Mouse (Mus musculus): ENCODE measurements around the gene Pcif1. TPM values are rescaled to one million over a fixed set of nuclear protein-coding genes. Genes with fewer than 3 reads are reported as not detected.

Gene Pcif1
- polyA plus RNA-seq, 1 experiment from 2014 or later = 53.4 TPM

DNA sequence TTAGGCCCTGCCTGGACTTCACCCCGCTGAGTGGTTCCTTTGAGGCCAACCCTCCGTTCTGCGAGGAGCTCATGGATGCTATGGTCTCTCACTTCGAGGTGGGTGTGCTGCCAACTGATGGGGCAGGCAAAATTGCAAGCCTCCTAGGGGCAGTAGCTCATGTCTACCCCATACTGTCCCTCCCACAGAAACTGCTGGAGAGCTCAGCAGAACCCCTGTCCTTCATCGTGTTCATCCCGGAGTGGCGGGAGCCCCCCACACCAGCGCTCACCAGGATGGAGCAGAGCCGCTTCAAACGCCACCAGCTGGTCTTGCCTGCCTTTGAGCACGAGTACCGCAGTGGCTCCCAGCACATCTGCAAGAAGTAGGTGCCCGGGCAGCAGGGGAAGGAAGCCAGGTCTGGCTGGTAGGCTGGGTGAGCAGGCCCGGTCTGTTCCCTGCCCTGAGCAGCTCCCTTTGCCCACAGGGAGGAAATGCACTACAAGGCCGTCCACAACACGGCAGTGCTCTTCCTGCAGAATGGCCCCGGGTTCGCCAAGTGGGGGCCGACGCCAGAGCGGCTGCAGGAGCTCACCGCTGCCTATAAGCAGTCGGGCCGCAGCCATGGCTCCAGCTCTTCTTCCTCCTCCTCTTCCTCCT is 11.4 kb downstream of the Pcif1 start:
- WGBS = 88% methylated on average over 24 of the region's 24 CpGs
- Histone ChIP-seq H3K36me3 (ENCODE audit: control insufficient read depth, insufficient read depth) (peaks cover 94% of the 10 kb centered on the region), H3K4me1 (ENCODE audit: control insufficient read depth, insufficient read depth, low read length) (peaks cover 6% of the 10 kb centered on the region), H3K9ac (ENCODE audit: low read length) (no peak overlapping the region), H3K27ac (ENCODE audit: low read length) (no peak overlapping the region), H3K27me3 (ENCODE audit: control insufficient read depth, insufficient read depth, low read length) (no peaks in the 10 kb centered on the region), H3K9me3 (replicated peaks; ENCODE audit: control insufficient read depth, low read length) (no peaks in the 10 kb centered on the region), H3K4me3 (ENCODE audit: low read length) (no peak overlapping the region), H3K4me2 (ENCODE audit: low read depth, low read length) (no peak overlapping the region)
- no peak for ATAC-seq (replicated peaks; ENCODE audit: extremely low read depth, insufficient read depth, low FRiP score)

DNA sequence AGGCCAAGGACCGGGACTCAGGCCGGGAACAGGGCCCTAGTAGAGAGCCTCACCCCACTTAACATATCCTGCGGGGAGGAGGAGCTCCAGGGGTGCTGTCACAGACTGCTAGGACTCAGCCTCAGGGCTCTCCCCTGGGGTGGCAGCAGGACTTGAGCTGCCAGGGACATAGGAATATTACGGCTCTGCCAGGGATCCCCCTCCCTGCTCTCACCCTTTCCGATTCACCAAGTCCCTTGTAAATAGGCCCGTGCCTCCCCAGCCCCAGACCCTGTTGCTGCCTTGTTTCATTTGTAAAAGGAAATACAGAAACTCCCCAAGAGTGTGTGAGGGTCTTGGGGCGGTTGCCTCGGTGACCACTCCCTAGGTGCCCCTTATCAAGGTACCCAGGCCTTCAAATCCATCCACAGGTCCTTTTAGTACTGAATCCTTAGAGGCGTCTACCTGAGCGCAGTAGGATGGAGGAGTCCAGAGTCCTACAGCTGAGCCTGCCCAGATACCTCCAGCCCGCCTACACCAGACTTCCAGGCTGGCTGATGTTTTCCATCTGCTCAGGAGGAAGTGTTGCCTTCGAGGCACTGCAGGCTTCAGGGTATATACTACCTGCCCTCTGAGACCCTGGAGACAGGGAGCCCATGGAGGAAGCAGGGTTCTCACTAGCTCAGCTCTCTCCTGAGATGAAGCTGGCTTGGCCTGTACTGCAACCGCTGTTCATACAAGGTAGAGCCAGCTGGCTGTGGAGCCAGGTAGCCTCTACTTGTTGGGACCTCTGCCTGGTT is 12.1 kb downstream of the Pcif1 start:
- ATAC-seq (replicated peaks; ENCODE audit: extremely low read depth, insufficient read depth, low FRiP score) = no peak
- no peak overlapping the region for H3K4me2 ChIP-seq (ENCODE audit: low read depth, low read length)
- H3K27ac ChIP-seq (ENCODE audit: low read length) = no peak overlapping the region
- 82% methylated on average over 13 of the region's 13 CpGs for WGBS
- H3K4me1 ChIP-seq (ENCODE audit: control insufficient read depth, insufficient read depth, low read length) = no peaks in the 10 kb centered on the region; the same call in 1 of the 2 replicates
- peaks cover 95% of the 10 kb centered on the region for H3K36me3 ChIP-seq (ENCODE audit: control insufficient read depth, insufficient read depth)
- no peak overlapping the region for H3K4me3 ChIP-seq (ENCODE audit: low read length)
- H3K27me3 ChIP-seq (ENCODE audit: control insufficient read depth, insufficient read depth, low read length) = no peaks in the 10 kb centered on the region
- no peaks in the 10 kb centered on the region for H3K9me3 ChIP-seq (replicated peaks; ENCODE audit: control insufficient read depth, low read length)
- H3K9ac ChIP-seq (ENCODE audit: low read length) = no peak overlapping the region

DNA sequence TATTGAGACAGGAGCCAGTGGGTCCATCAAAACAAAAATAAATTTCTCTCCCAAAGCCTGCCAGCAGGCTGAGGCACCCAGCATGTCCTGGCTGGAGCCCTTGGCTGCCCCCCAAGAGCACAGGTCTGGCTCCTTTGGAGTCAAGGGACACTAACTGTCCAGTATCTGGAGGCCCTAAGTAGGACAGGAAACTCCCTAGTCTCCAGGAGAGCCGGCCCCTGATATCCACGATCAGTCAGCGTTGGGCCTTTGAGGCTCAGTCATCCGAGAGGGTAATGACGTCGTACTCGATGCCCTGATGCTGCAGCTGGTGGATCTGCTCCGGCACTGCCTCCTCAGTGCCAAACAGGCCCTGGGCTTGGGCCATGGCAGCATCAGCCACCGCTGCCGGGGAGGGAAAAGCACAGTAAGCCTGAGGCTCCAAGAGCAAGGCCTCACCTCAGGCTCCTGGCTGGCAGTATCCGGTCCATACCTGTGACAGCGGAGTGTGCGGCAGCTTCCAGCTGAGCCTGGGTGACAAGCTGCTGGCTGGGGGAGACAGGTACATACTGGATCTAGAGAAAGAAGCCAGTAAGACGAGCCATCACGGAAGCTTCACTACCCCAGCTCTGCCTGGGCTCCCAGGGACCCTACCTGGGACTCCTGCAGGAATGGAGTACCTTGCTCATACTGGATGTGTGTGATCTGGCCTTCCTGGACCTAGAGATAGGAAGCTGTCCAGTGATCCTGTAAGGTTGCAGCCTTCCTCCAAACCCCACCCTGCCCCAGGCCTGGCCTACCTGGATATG is 13.0 kb downstream of the Pcif1 start:
- WGBS = 86% methylated on average over 15 of the region's 15 CpGs
- Histone ChIP-seq H3K4me1 (ENCODE audit: control insufficient read depth, insufficient read depth, low read length) (no peaks in the 10 kb centered on the region), H3K9me3 (replicated peaks; ENCODE audit: control insufficient read depth, low read length) (no peaks in the 10 kb centered on the region), H3K36me3 (ENCODE audit: control insufficient read depth, insufficient read depth) (peaks cover 92% of the 10 kb centered on the region), H3K27me3 (ENCODE audit: control insufficient read depth, insufficient read depth, low read length) (no peaks in the 10 kb centered on the region), H3K9ac (ENCODE audit: low read length) (no peak overlapping the region), H3K4me3 (ENCODE audit: low read length) (no peak overlapping the region), H3K4me2 (ENCODE audit: low read depth, low read length) (no peak overlapping the region), H3K27ac (ENCODE audit: low read length) (no peak overlapping the region)
- ATAC-seq (replicated peaks; ENCODE audit: extremely low read depth, insufficient read depth, low FRiP score) = no peak

DNA sequence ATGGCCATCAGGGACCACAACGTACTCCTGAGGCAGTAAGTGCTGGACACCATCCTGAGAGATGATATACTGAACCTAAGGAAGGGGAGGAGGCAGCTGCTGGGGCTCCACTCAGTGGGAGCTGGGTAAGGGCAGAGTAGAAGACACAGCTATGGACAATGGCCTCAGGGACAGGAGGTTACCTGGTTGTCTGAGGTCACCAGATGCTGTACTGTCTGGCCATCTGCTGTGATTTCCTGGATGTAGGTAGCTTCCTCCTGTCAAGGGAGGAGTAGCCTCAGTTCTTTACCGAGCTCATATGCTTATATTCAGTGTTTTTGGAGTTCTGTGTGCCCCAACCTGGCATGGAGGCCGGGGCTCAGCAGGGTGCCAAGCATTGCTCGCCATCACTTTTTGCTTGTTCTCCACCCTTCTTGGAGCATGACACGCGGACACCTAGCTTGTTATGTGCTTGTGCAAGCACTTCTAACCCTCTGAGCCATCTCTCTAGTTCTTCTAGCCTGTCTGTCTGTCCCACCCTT is 13.7 kb downstream of the Pcif1 start:
- H3K4me1 ChIP-seq (ENCODE audit: control insufficient read depth, insufficient read depth, low read length) = no peaks in the 10 kb centered on the region
- no peak for ATAC-seq (replicated peaks; ENCODE audit: extremely low read depth, insufficient read depth, low FRiP score)
- H3K9me3 ChIP-seq (replicated peaks; ENCODE audit: control insufficient read depth, low read length) = no peaks in the 10 kb centered on the region
- no peak overlapping the region for H3K9ac ChIP-seq (ENCODE audit: low read length)
- H3K27me3 ChIP-seq (ENCODE audit: control insufficient read depth, insufficient read depth, low read length) = no peaks in the 10 kb centered on the region
- H3K27ac ChIP-seq (ENCODE audit: low read length) = no peak overlapping the region
- WGBS = 86% methylated on average over 6 of the region's 6 CpGs
- H3K4me2 ChIP-seq (ENCODE audit: low read depth, low read length) = no peak overlapping the region
- H3K36me3 ChIP-seq (ENCODE audit: control insufficient read depth, insufficient read depth) = peaks cover 92% of the 10 kb centered on the region
- no peak overlapping the region for H3K4me3 ChIP-seq (ENCODE audit: low read length)

DNA sequence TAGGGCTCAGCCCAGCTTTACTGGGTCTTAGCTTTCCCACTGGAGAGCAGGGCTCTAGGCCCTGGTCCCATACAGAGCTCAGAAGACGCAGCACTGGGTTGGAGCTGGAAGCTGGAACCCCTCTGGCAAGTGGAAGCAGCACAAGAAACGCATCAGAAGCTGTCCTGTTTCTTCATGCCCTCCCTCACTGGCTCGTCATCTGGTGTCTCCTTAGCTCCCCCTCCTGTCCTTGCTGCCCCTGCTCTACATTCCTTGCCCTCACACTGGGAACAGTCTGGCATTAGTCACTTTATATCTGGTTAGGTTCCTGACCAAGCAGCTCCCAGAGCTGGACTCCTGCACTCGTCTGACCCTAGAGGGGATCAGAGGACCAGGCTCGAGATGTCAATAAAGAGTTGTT is 14.9 kb downstream of the Pcif1 start:
- H3K4me3 ChIP-seq (ENCODE audit: low read length) = no peak overlapping the region
- H3K9me3 ChIP-seq (replicated peaks; ENCODE audit: control insufficient read depth, low read length) = no peaks in the 10 kb centered on the region
- peaks cover 91% of the 10 kb centered on the region for H3K36me3 ChIP-seq (ENCODE audit: control insufficient read depth, insufficient read depth)
- H3K4me1 ChIP-seq (ENCODE audit: control insufficient read depth, insufficient read depth, low read length) = no peaks in the 10 kb centered on the region
- H3K9ac ChIP-seq (ENCODE audit: low read length) = no peak overlapping the region
- H3K27ac ChIP-seq (ENCODE audit: low read length) = no peak overlapping the region
- no peak overlapping the region for H3K4me2 ChIP-seq (ENCODE audit: low read depth, low read length)
- ATAC-seq (replicated peaks; ENCODE audit: extremely low read depth, insufficient read depth, low FRiP score) = no peak
- no peaks in the 10 kb centered on the region for H3K27me3 ChIP-seq (ENCODE audit: control insufficient read depth, insufficient read depth, low read length)
- WGBS = 67% methylated on average over 5 of the region's 5 CpGs

DNA sequence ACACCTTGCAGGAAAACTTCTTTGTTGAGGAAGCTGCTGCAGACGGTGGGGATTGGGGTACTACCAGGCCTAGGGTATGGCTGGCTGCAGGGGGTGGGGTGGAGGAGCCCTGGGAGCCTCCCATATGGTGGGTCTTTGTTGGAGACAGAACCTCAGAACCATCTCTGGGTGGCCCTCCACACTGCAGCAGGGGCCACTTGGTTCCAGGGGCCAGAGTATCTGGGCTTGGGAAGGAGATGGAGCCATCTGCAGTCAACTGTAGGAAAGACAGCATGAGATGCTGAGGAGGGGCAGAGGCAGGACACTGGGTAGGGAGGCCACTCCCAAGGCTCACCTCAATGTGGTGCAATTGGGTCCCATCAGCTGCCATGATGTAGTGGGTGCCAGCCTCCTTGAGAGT is 15.5 kb downstream of the Pcif1 start:
- no peak overlapping the region for H3K27ac ChIP-seq (ENCODE audit: low read length)
- H3K9me3 ChIP-seq (replicated peaks; ENCODE audit: control insufficient read depth, low read length) = no peaks in the 10 kb centered on the region
- no peaks in the 10 kb centered on the region for H3K27me3 ChIP-seq (ENCODE audit: control insufficient read depth, insufficient read depth, low read length)
- H3K4me3 ChIP-seq (ENCODE audit: low read length) = no peak overlapping the region
- peaks cover 95% of the 10 kb centered on the region for H3K36me3 ChIP-seq (ENCODE audit: control insufficient read depth, insufficient read depth)
- ATAC-seq (replicated peaks; ENCODE audit: extremely low read depth, insufficient read depth, low FRiP score) = no peak
- WGBS = 85% methylated on average over 1 of the region's 1 CpGs
- H3K9ac ChIP-seq (ENCODE audit: low read length) = no peak overlapping the region
- H3K4me1 ChIP-seq (ENCODE audit: control insufficient read depth, insufficient read depth, low read length) = no peaks in the 10 kb centered on the region
- H3K4me2 ChIP-seq (ENCODE audit: low read depth, low read length) = no peak overlapping the region

DNA sequence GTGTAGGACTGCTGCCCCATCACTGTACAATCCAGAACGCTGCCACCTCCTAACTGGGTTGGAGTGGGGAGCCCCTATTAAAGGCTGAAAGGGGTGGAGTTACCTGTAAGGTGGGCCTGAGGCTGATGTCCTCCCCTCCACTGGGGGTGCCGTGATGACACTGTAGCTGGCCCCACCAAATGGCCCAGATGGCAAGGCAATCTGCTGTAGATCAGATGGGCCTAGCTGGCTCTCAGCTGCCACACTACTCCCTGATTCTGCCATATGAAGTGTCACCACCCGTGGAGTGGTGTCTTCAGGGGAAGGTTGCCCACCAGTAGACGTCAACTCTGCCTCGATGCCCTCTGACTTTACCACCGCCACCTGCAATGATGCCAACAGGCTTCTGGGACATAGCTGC is 16.8 kb downstream of the Pcif1 start:
- Histone ChIP-seq H3K9me3 (replicated peaks; ENCODE audit: control insufficient read depth, low read length) (no peaks in the 10 kb centered on the region), H3K36me3 (ENCODE audit: control insufficient read depth, insufficient read depth) (peaks cover 95% of the 10 kb centered on the region), H3K4me2 (ENCODE audit: low read depth, low read length) (no peak overlapping the region), H3K9ac (ENCODE audit: low read length) (no peak overlapping the region), H3K27me3 (ENCODE audit: control insufficient read depth, insufficient read depth, low read length) (no peaks in the 10 kb centered on the region), H3K27ac (ENCODE audit: low read length) (no peak overlapping the region), H3K4me1 (ENCODE audit: control insufficient read depth, insufficient read depth, low read length) (no peaks in the 10 kb centered on the region), H3K4me3 (ENCODE audit: low read length) (no peak overlapping the region)
- 97% methylated on average over 6 of the region's 6 CpGs for WGBS
- ATAC-seq (replicated peaks; ENCODE audit: extremely low read depth, insufficient read depth, low FRiP score) = no peak

DNA sequence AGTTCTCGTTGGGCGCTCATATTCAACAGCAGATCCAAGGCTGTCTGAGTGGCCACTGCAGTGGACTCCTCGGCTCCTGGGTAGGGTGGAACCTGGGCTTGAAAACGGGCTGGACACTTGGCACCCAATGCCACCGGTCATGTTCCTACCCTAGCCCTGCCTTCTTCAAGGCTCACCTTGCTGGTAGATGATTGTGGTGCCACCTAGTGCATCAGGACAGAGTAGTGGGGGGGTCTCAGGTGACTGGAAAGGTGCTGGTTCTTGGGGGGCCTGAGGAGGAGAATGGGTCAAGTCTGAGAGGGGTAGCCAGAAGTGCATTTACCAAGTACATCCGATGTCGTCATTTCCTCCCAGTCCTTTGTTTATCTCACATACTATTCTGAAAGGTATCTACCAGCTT is 18.9 kb downstream of the Pcif1 start:
- no peak overlapping the region for H3K9ac ChIP-seq (ENCODE audit: low read length)
- 91% methylated on average over 7 of the region's 7 CpGs for WGBS

DNA sequence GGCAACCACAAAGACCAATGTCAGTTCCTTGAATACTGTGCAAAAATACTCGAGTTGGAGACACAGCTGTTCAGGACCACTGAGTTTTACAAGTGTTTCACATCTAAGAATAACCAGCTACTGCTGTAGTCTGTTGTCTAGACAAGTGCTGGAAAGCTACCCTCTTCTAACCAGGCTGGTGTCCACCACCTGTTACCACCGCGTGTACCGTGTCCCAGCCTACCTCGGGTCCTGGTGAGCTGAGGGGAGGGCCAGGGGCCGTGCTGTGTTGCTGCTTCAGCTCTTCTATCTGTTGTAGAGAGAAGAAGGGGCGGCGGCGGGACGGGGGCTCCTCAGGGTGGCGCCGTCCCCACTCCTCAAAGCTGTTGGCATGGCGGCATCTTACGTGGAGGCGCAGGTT is 19.9 kb downstream of the Pcif1 start:
- Histone ChIP-seq H3K4me2 (ENCODE audit: low read depth, low read length) (no peak overlapping the region), H3K9ac (ENCODE audit: low read length) (no peak overlapping the region), H3K9me3 (replicated peaks; ENCODE audit: control insufficient read depth, low read length) (no peaks in the 10 kb centered on the region), H3K27ac (ENCODE audit: low read length) (no peak overlapping the region; the same call in 1 of the 2 replicates), H3K4me1 (ENCODE audit: control insufficient read depth, insufficient read depth, low read length) (no peaks in the 10 kb centered on the region), H3K4me3 (ENCODE audit: low read length) (no peak overlapping the region), H3K27me3 (ENCODE audit: control insufficient read depth, insufficient read depth, low read length) (no peaks in the 10 kb centered on the region), H3K36me3 (ENCODE audit: control insufficient read depth, insufficient read depth) (peaks cover 86% of the 10 kb centered on the region)
- ATAC-seq (replicated peaks; ENCODE audit: extremely low read depth, insufficient read depth, low FRiP score) = no peak
- WGBS = 90% methylated on average over 15 of the region's 15 CpGs

More for the DNA sequence above, 18.9 kb downstream of the Pcif1 start:
- no peak for ATAC-seq (replicated peaks; ENCODE audit: extremely low read depth, insufficient read depth, low FRiP score)
- peaks cover 96% of the 10 kb centered on the region for H3K36me3 ChIP-seq (ENCODE audit: control insufficient read depth, insufficient read depth)
- no peak overlapping the region for H3K4me2 ChIP-seq (ENCODE audit: low read depth, low read length)
- H3K4me3 ChIP-seq (ENCODE audit: low read length) = no peak overlapping the region
- H3K9me3 ChIP-seq (replicated peaks; ENCODE audit: control insufficient read depth, low read length) = no peaks in the 10 kb centered on the region
- H3K4me1 ChIP-seq (ENCODE audit: control insufficient read depth, insufficient read depth, low read length) = no peaks in the 10 kb centered on the region
- H3K27ac ChIP-seq (ENCODE audit: low read length) = no peak overlapping the region
- no peaks in the 10 kb centered on the region for H3K27me3 ChIP-seq (ENCODE audit: control insufficient read depth, insufficient read depth, low read length)
